Mouse (Mus musculus) induced T-regulatory cell, adult 2 months (primary cell): Measurements from ENCODE around the gene Tmem69.

Experiments
- DNase-seq: peaks from one replicate; pipeline ENCODE4 v3.0.0-alpha.2; 2012; ENCODE audit warnings: low read depth

The Tmem69 gene

GRCm38 (mm10) chr4:116555413-116556300 is at the start of gene Tmem69:
Gene Tmem69, minus strand, starts transcription at chr4:116555936.
- peak; percentile 89 for DNase-seq

- peak; percentile 89 for DNase-seq
These were observed 41.5 kb upstream of the Tmem69 start for GRCm38 (mm10) chr4:116596978-116597881.

GRCm38 (mm10) chr4:116596379-116596778 is 40.6 kb upstream of the Tmem69 start, which contains the start of gene Ccdc17:
Gene Ccdc17, plus strand, starts transcription at chr4:116596654.
- no peak for DNase-seq

- DNase-seq: no peak
These were observed 40.1 kb upstream of the Tmem69 start for GRCm38 (mm10) chr4:116595793-116596192.

- peak; percentile 72 for DNase-seq
These were observed 2.6 kb upstream of the Tmem69 start for GRCm38 (mm10) chr4:116558151-116558882.

- DNase-seq: peak; percentile 98
These were observed 1.8 kb upstream of the Tmem69 start, which contains the start of gene Gpbp1l1 for GRCm38 (mm10) chr4:116557306-116558121. Gene Gpbp1l1, plus strand, starts transcription at chr4:116557658.

GRCm38 (mm10) chr4:116556561-116557305 is 997 bp upstream of the Tmem69 start:
- DNase-seq: peak; percentile 97

GRCm38 (mm10) chr4:116553035-116553434 is 2.7 kb downstream of the Tmem69 start:
- no peak for DNase-seq

GRCm38 (mm10) chr4:116550432-116550831 is 5.3 kb downstream of the Tmem69 start:
- DNase-seq: no peak

- DNase-seq: no peak
These were observed 18.0 kb downstream of the Tmem69 start for GRCm38 (mm10) chr4:116537737-116538136.

- no peak for DNase-seq
These were observed 19.4 kb downstream of the Tmem69 start for GRCm38 (mm10) chr4:116536351-116536750.

- DNase-seq: peak; percentile 26
These were observed 24.6 kb downstream of the Tmem69 start for GRCm38 (mm10) chr4:116531109-116531508.

- DNase-seq: peak; percentile 98
These were observed 48.1 kb downstream of the Tmem69 start, which contains the start of gene Ipp for GRCm38 (mm10) chr4:116507425-116508218. Gene Ipp, plus strand, starts transcription at chr4:116507549.

- DNase-seq: no peak
These were observed 48.8 kb downstream of the Tmem69 start for GRCm38 (mm10) chr4:116506886-116507424.
